Comparison of ENCODE assay signal across 7 mouse cellular contexts in genomic region chr13:99344599-99345575, GRCm38 (mm10). TPM values are rescaled to one million over a fixed set of nuclear protein-coding genes. Genes with fewer than 3 reads are reported as not detected.
DNase-seq lines count a peak whose midpoint lies in the region; ATAC-seq lines count a peak whose summit lies in the region.

Ptcd2 (minus strand) TSS chr13:99344705.
Mrps27 (plus strand) TSS chr13:99344786.

- peak; percentile 95 for ATAC-seq in embryonic facial prominence, embryonic 12.5 days (ENCODE audit: insufficient number of reproducible peaks, insufficient read depth, low FRiP score, low TSS enrichment)
- peak; percentile 98 for ATAC-seq in limb, embryonic 11.5 days (ENCODE audit: insufficient number of reproducible peaks, low FRiP score, low TSS enrichment, low read depth)
- ATAC-seq in midbrain, embryonic 14.5 days (ENCODE audit: low FRiP score, low TSS enrichment): peak; percentile 99

- peak within 1 kb of the TSS; percentile 79 for H3K9ac ChIP-seq in embryonic facial prominence, embryonic 12.5 days
- H3K9ac ChIP-seq in limb, embryonic 11.5 days (ENCODE audit: low read length): peak within 1 kb of the TSS; percentile 91
- peak within 1 kb of the TSS; percentile 77 for H3K9ac ChIP-seq in midbrain, embryonic 14.5 days (replicated peaks; ENCODE audit: low read length)

- DNase-seq in adrenal gland, postnatal 25 days: peak; percentile 99
- peak; percentile 100 for DNase-seq in heart, adult 11 months
- DNase-seq in kidney, adult 18-20 months: peak; percentile 97
- DNase-seq in limb, embryonic 11.5 days (ENCODE audit: low spot score): peak; percentile 99
- DNase-seq in midbrain, embryonic 14.5 days: peak; percentile 98
- peak; percentile 93 to 97 for DNase-seq in spleen, adult 18-20 months

- peaks cover 11% of the 10 kb centered on the region for H3K4me1 ChIP-seq in embryonic facial prominence, embryonic 12.5 days
- peaks cover 4% of the 10 kb centered on the region for H3K4me1 ChIP-seq in limb, embryonic 11.5 days (ENCODE audit: control insufficient read depth, insufficient read depth, low read length)
- H3K4me1 ChIP-seq in midbrain, embryonic 14.5 days (ENCODE audit: control insufficient read depth, insufficient read depth, low read length): peaks cover 11% of the 10 kb centered on the region

- 2% methylated on average over 39 of the region's 39 CpGs for WGBS in embryonic facial prominence, embryonic 12.5 days
- 3% methylated on average over 39 of the region's 39 CpGs for WGBS in limb, embryonic 11.5 days
- 3% methylated on average over 39 of the region's 39 CpGs for WGBS in midbrain, embryonic 14.5 days

- no peaks in the 10 kb centered on the region for H3K9me3 ChIP-seq in embryonic facial prominence, embryonic 12.5 days
- no peaks in the 10 kb centered on the region for H3K9me3 ChIP-seq in limb, embryonic 11.5 days (ENCODE audit: control insufficient read depth, low read length)
- no peaks in the 10 kb centered on the region for H3K9me3 ChIP-seq in midbrain, embryonic 14.5 days (ENCODE audit: control insufficient read depth, low read length)

- H3K4me3 ChIP-seq in embryonic facial prominence, embryonic 12.5 days: peak within 1 kb of the TSS; percentile 85
- H3K4me3 ChIP-seq in limb, embryonic 11.5 days (ENCODE audit: low read depth, low read length): peak within 1 kb of the TSS; percentile 87
- H3K4me3 ChIP-seq in midbrain, embryonic 14.5 days (replicated peaks; ENCODE audit: low read depth, low read length): peak within 1 kb of the TSS; percentile 88

- peaks cover 32% of the 10 kb centered on the region for H3K36me3 ChIP-seq in embryonic facial prominence, embryonic 12.5 days
- H3K36me3 ChIP-seq in limb, embryonic 11.5 days (ENCODE audit: control insufficient read depth, insufficient read depth, low read length): peaks cover 7% of the 10 kb centered on the region
- peaks cover 34% of the 10 kb centered on the region for H3K36me3 ChIP-seq in midbrain, embryonic 14.5 days (ENCODE audit: control insufficient read depth, insufficient read depth, low read length)

- H3K4me2 ChIP-seq in embryonic facial prominence, embryonic 12.5 days (replicated peaks): peak within 1 kb of the TSS; percentile 61
- H3K4me2 ChIP-seq in limb, embryonic 11.5 days (ENCODE audit: low read depth, severe bottlenecking): peak within 1 kb of the TSS; percentile 81
- peak within 1 kb of the TSS; percentile 82 for H3K4me2 ChIP-seq in midbrain, embryonic 14.5 days (ENCODE audit: low read length)

- H3K27me3 ChIP-seq in embryonic facial prominence, embryonic 12.5 days: no peaks in the 10 kb centered on the region
- no peaks in the 10 kb centered on the region for H3K27me3 ChIP-seq in limb, embryonic 11.5 days (ENCODE audit: control insufficient read depth, insufficient read depth, low read length)
- H3K27me3 ChIP-seq in midbrain, embryonic 14.5 days (ENCODE audit: control insufficient read depth, insufficient read depth, low read length): no peaks in the 10 kb centered on the region

- H3K27ac ChIP-seq in embryonic facial prominence, embryonic 12.5 days: peak within 1 kb of the TSS; percentile 88
- peak within 1 kb of the TSS; percentile 70; the same call in 1 of the 2 replicates for H3K27ac ChIP-seq in limb, embryonic 11.5 days (replicated peaks; ENCODE audit: low read depth, low read length)
- peak within 1 kb of the TSS; percentile 90 for H3K27ac ChIP-seq in midbrain, embryonic 14.5 days (replicated peaks; ENCODE audit: low read depth, low read length)

RNA-seq across cellular contexts. Expression of gene Ptcd2, which starts in this region (rescaled TPM):
- 40.8 and 41.1 TPM in 2 replicates for total RNA-seq in adrenal gland, postnatal 25 days (2021)
- polyA plus RNA-seq in embryonic facial prominence, embryonic 12.5 days (2016; fragmentation: Nextera tagmentation; extraction: Ambion mirVana): 46.4 and 47.9 TPM in 2 replicates
- polyA plus RNA-seq in limb, embryonic 11.5 days (2014; fragmentation: Nextera tagmentation; extraction: Ambion mirVana): 57.1 and 58.7 TPM in 2 replicates
- polyA plus RNA-seq in midbrain, embryonic 14.5 days (2014; fragmentation: Nextera tagmentation; extraction: Ambion mirVana): 57.3 and 62.2 TPM in 2 replicates

RNA-seq across cellular contexts. Expression of gene Mrps27, which starts in this region (rescaled TPM):
- 44.0 and 49.5 TPM in 2 replicates for total RNA-seq in adrenal gland, postnatal 25 days (2021)
- 63.2 and 64.2 TPM in 2 replicates for polyA plus RNA-seq in embryonic facial prominence, embryonic 12.5 days (2016; fragmentation: Nextera tagmentation; extraction: Ambion mirVana)
- 71.5 and 76.4 TPM in 2 replicates for polyA plus RNA-seq in limb, embryonic 11.5 days (2014; fragmentation: Nextera tagmentation; extraction: Ambion mirVana)
- polyA plus RNA-seq in midbrain, embryonic 14.5 days (2014; fragmentation: Nextera tagmentation; extraction: Ambion mirVana): 36.5 and 38.2 TPM in 2 replicates

Comparison
In these comparisons a context has a peak if more than half of its experiments do, and no peak if none do; other contexts are left out.
1. Peak in every context shown above with its lines: DNase-seq, ATAC-seq, H3K4me3 ChIP-seq and H3K27ac ChIP-seq.